Mouse (Mus musculus) CH12.LX (cell line): ENCODE results near the gene Samd4.

ENCODE experiments used
- CHD2 ChIP-seq: IDR thresholded peaks from 2 replicates; pipeline ENCODE4 v1.6.1; 2011; ENCODE audit warnings: low read length, improper control_type of control experiment
- CTCF ChIP-seq, 2 experiments: IDR thresholded peaks in 1 of 2; conservative IDR thresholded peaks in 1 of 2; 2 replicates each; pipeline ENCODE4 v1.5.1; 2011 to 2012; ENCODE audit warnings: low read depth in 2 of 2, low read length in 2 of 2, improper control_type of control experiment in 1 of 2, inconsistent platforms in 1 of 2, mild to moderate bottlenecking in 1 of 2, moderate library complexity in 1 of 2
- EP300 ChIP-seq: IDR thresholded peaks from 2 replicates; pipeline ENCODE4 v1.6.1; 2011; ENCODE audit warnings: low read length, improper control_type of control experiment
- ETS1 ChIP-seq: conservative IDR thresholded peaks from 2 replicates; pipeline ENCODE4 v1.6.1; 2012; ENCODE audit warnings: low read depth, mild to moderate bottlenecking, inconsistent platforms, low read length, improper control_type of control experiment, moderate library complexity
- MXI1 ChIP-seq: IDR thresholded peaks from 2 replicates; pipeline ENCODE4 v1.6.1; 2011; ENCODE audit warnings: mild to moderate bottlenecking, low read depth, low read length, improper control_type of control experiment
- POLR2A ChIP-seq: IDR thresholded peaks from 2 replicates; pipeline ENCODE4 v1.6.1; 2011; ENCODE audit warnings: low read depth, mild to moderate bottlenecking, improper control_type of control experiment, low read length
- SMC3 ChIP-seq: IDR thresholded peaks from 2 replicates; pipeline ENCODE4 v1.6.1; 2011; ENCODE audit warnings: low read depth, low read length, improper control_type of control experiment
- TCF12 ChIP-seq: IDR thresholded peaks from 2 replicates; pipeline ENCODE4 v1.6.1; 2014; ENCODE audit warnings: low read depth, mild to moderate bottlenecking, inconsistent platforms, low read length, improper control_type of control experiment
- USF1 ChIP-seq: IDR thresholded peaks from 2 replicates; pipeline ENCODE4 v1.6.1; 2014; ENCODE audit warnings: low read depth, mild to moderate bottlenecking, inconsistent platforms, low read length, improper control_type of control experiment

- TF ChIP-seq CHD2, result no peak
- TF ChIP-seq CTCF (conservative IDR thresholded peaks at IDR 0.05 in 1 of 2, IDR thresholded peaks at IDR 0.05 in 1 of 2; ENCODE audit: low read depth in 2 of 2, low read length in 2 of 2), result no peak
- no peak for TF ChIP-seq EP300
- TF ChIP-seq USF1, result no peak
- TF ChIP-seq SMC3, result no peak
- no peak for TF ChIP-seq POLR2A
- TF ChIP-seq MXI1, result no peak
- TF ChIP-seq ETS1, result no peak
- no peak for TF ChIP-seq TCF12
These were observed 94.1 kb downstream of the Samd4 start for GRCm38 (mm10) chr14:46976712-46977111.
